Mouse (Mus musculus) hindlimb bud, embryonic 11.5 days (tissue): ENCODE results near the gene Pigk.
"Not testable (repeated sequence)": the region's sequence is repeated elsewhere in the genome, so short reads cannot be mapped to it uniquely, and the experiment has no call there.

Experiments
- DNase-seq: peaks from one replicate; pipeline ENCODE4 v3.0.0-alpha.2; 2012; ENCODE audit warnings: low read depth, low spot score; ENCODE audit errors: extremely low spot score

Gene Pigk

DNA sequence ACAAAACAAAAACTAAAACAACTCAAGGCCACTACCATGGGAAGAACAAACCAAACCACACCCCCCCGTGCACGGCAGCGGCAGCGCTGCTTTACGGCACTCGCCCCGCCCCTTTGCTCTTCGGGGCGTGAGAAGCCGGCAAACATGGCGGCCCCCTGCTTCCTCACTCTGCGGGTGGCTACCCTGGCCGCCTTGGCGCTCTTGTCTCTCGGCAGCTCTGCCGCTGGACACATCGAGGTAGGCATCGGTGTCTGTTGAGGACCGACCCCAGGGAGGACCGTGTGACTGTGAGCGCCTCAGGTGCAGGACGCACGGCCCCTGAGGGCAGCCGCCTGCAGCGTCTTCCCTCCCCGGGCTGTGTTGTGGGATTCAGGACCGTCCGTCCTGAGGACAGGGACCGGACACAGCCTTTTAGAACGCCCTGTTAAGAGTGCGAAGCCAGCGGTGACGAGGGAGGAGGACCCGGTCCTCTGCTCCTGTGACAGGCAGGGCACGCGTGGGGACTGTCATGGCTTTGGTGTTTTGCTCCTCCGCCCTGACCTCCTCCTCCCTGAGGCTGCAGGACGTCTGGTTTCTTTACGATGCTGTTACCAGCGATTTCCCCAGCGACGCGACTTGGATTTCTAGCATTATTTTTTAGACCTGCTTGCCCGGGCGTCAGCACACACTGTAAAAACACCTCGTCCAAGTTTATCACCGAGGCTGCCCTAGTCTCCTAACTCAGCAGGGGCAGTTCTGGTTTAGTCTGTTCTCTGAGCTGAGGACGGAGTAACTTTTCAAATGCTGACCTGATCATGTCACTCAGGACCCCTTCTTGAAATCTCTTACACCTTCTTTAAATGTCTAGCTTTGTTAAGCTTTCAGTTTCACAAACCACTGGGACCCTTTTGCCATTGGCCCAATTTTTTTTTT, at the start of gene Pigk:
Gene Pigk (plus strand): TSS at position 110 of the 912 bp plus-strand sequence.
- DNase-seq = no peak

DNA sequence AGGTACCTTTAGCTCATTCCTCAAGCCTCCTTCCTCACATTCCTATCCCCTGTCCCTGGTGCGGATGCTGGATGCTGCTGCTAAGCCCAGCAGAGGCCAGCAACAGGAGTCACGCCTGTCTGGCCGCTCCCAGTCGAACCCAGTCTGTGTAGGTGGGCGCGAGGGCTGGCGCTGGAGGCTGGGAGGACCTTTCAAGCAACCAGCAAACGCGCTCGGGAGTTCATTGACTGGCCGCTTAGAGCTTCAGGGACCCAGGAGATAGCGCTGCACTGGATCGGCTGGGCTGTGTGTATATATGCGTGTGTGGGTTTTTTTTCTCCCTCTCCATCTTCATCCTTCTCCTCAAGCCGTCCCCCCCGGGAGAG, 46.9 kb upstream of the Pigk start:
- DNase-seq = no peak

DNA sequence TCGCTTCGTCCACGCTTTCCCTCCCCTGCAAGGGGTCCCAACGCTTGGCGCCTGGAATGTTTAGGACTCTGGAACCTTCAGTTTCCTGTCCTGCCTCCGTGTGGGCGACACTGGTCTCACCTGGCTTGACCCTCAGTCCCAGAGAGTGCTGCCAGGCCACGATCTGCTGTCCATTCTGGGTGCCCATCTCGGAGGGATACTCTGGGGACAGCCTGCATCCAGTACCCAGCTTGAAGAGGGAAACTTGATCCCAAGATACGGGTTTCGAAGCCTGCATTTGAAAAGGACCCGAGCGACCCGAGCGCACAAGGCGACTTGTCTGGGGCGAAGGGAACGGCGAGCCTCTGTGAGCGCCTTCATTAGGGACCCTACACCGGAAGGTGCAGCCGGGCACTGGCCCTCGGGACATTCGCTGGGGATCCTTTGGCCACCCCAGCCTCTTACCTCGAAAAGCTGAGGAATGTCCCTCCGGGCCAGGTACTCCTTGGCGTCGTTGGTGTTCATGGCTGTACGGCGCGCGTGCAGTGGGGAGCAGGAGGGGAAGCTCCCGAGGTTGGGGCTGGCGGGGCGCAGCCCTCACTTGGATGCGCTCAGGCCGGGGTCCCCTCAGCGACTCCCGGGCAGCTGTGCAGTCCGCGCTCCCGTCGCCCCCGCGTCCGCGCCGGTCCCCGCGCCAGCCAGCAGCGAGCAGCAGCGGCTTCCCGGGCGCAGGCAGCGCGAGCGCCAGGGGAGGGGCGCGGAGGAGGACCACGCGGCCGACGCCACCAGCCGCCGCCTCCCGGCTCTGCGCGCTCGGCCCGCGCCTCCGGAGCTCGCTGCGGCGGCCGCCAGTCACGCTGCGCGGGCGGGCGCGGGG, 46.3 kb upstream of the Pigk start:
- DNase-seq = no peak

DNA sequence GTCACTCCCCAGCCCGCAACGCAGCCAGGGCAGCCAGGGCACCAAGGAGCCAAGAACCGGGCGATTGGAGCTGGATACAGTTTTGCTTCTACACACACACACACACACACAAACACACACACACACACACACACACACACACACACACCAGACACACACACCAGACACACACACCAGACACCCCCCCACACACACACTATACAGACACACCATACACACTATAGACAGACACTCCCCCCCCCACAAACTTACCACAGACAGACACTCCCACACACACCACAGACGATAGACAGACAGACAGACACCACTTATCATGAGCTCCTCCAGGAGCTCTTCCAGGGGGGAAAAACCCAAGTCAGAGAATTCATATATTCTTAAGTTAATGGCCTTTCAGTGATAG, 45.7 kb upstream of the Pigk start, which contains the start of gene Ak5:
Gene Ak5 (minus strand): TSS at position 122 of the 400 bp plus-strand sequence.
- no peak for DNase-seq

DNA sequence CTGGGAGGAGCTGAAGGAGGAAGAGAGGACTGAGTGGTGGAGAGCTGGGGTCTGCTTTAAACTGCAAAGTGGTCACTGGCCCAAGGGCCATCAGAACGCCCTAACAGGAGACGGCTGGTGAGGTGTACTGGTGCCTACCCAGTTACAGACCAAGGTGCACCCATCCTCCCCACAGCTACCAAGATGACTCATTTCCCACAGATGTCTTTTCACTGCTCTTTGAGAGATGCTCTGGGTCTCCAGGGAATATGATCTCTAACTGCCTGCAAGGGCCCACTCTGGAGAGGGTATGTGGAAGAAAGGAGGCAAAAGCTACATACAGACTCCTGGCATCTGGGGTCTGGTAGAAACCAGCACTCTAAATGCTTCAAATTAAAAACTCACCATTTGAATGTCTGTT, 45.1 kb upstream of the Pigk start:
- DNase-seq = no peak

DNA sequence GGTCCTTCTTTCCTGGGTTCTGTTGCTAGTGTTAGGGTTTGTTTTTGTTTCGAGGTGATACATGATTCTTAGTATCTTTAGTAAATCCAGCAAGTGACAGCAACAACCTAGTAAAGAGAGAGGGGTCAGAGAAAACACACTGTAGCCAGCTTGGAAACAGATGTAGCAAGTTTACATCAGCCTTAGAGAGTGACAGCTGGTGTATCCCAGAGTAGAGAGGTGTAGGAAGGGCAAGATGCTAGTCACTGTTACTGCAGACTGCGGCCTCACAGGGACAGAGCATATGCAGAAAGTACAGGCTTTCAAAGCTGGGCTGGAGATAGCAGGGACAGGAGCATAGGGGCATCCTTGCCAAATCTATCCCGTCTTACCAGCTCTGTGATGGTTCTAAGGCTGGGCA, 44.1 kb upstream of the Pigk start:
- no peak for DNase-seq

DNA sequence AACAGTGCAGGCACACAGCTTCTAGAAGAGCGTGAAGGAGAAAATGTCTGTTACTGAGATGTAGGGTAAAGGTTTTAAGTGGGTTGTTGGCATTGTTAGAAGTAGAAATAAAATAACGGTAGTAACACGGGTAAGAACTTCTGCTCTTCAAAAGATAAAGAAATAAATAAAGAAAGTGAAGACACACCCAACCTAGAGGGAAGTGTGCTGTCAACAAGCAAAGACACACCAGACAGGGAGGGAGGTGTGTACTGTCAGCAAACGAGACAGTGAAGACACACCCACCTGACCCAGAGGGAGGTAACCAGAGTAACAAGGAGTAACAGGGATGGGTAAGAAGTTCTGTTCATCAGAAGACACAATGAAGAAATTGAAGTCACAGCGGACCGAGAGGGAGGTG, 39.2 kb upstream of the Pigk start:
- no peak for DNase-seq

DNA sequence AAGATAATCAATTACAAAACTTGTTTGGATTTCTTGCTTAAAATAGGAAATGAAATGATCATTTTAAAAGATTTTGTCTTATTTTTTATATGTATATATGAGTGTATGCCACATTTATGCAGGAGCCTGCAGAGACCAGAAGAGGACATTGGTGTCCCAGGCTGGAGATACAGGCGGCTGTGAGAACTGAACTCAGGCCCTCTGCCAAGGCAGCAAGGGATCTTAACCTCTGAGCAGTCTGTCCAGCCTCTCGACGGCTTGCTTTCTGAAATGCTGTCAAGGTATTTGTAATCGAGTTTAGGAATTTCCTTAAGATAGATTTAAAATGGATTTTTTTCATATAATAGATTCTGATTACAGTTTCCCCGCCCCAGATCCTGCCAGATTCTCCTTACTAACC, 25.4 kb upstream of the Pigk start:
- DNase-seq = no peak

DNA sequence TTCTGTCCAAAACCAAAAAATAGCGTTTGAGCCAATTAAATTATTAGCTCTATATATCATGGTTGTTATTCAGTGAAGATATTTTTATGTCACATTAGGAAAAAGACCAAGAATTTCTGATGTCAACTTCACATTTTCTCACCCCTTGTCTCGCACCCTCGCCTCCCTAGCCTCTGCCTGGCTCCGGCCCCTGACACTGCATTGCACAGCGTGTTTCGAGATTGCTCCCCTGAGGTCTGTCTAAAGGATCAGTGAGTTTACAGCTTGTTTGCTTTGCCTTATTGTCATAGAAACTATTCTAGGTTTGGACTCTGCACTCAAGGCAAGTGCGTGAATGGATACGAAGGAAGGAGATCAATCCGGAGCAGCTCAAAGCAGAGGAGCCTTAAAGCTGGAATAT, 24.8 kb upstream of the Pigk start:
- DNase-seq = no peak

DNA sequence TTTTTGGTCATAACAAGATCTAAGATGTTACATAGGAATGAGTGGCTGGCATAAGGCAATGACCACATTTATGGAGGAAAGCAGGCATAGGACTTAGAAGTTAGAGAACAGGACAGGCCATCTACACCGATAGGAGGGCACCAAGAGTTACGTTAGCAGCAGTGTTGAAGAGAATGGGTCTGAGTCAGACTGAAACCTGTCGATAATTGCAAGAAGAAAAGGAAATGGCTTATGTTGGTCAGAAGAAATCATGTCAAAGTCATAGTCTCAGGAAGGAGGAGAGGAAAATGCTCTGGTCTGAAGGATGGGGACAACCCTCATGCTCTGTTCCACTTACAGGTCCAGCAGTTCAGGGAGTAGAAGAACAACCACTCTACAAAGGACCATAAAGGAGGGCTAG, 18.9 kb upstream of the Pigk start:
- DNase-seq = no peak

DNA sequence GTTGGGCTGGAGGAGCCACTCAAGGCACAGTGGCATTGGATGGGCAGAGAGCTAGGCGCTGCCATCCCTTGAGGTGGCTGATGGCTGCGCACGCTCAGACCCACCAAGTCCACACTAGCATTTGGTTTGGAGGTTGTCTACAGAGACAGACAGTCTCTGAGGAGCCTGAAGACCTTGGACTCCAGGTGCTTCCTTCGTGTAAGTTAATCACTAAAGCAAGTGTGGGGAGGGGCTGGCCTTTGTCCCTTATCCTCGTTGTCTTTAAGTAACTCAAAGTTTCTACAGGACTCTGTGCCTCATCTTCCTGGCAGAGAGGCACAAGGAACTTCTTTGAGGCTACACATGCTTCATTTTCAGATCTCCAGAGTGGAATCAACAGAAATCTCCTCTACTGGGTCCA, 15.9 kb upstream of the Pigk start:
- DNase-seq = no peak

DNA sequence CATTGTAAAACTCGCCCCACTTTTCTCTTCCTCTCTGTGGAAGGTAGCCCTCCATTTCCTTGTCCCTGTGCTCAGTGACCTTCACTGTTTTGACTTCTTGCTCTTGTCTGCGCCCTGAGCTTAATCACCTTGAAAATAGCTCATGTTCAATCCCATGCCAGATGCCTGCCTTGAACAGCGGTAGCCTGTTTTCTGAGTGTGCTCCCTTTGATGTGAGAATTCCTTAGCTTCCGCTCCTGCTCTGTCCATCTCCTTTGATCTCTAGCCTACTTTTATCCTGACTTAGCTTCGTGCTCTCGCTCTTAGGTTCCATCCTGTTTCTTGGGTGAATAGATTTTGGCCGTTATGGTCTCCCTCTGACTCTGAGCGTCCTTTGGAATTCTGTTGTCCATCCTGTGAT, 14.6 kb upstream of the Pigk start:
- DNase-seq = no peak

DNA sequence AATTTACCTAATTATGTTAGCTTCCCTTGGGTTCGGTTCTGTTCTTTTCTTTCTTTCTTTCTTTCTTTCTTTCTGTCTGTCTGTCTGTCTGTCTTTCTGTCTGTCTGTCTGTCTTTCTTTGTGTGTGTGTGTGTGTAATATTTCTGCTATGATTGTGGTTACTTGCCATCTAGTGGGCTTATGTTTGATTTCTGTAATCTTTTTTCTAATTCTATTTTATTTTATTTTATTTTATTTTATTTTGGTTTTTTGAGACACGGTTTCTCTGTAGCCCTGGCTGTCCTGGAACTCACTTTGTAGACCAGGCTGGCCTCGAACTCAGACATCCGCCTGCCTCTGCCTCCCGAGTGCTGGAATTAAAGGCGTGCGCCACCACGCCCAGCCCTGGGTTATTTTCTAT, 12.4 kb upstream of the Pigk start:
- DNase-seq = not testable (repeated sequence)

DNA sequence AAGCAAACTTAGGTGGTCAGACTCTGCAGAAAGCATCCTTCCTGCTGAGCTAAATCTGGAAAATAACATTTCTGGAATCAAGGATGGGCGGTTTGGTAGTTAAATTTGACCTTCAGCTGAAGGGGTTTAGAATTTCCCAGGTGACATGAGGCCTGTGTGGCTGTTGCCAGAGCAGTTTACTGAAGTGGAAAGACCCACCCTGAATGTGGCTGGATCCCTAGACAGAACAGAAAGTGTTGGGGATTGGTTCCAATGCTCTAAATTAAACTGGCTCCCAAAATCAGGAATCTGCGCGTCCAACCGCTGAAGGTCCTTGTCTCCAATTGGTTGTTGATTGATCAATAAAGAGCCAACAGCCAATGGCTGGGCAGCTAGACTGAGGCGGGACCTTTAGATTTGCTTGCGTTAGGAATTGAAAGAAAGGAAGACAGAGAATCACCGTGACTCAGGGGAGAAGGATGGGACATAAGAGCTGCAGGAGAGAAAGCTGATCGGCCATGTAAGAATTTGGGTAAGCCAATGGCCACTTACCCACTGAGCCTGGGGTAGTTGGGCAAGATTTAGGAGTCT, 11.5 kb upstream of the Pigk start:
- no peak for DNase-seq

DNA sequence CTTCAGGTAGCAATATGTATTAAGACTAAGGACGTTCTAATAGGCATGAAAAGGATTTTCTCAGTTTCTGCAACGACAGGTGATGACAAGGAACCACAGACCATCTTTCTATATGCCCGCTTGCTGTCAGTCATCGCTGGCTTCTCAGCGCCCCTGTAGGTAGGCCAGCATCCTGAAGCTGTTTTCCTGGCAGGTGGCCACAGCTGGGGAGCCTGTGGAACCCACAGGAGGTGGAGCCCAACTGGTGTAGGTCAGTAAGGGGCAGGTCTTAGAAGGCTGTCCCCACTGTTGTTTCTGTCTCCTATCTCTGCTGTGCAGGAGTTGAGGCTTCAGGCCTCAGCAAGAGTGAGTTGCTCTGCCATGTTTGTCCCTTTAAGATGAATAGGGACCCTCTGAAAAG, 8.1 kb upstream of the Pigk start:
- no peak for DNase-seq

DNA sequence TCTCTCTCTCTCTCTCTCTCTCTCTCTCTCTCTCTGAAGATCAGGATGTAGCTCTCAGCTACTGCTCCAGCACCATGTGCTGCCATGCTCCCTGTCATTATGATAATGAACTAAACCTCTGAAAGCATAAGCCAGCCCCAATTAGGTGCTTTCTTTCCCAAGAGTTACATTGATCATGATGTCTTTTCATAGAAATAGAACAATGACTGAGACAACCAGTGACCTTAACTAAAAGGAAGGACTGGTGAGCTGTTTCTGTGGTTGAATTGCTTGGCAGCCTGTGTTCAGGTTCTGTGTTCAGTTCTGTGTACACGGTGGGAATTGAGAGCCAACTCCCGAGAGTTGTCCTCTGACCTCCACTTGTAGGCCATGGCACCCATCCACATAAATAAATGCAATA, 7.0 kb upstream of the Pigk start:
- DNase-seq = no peak

DNA sequence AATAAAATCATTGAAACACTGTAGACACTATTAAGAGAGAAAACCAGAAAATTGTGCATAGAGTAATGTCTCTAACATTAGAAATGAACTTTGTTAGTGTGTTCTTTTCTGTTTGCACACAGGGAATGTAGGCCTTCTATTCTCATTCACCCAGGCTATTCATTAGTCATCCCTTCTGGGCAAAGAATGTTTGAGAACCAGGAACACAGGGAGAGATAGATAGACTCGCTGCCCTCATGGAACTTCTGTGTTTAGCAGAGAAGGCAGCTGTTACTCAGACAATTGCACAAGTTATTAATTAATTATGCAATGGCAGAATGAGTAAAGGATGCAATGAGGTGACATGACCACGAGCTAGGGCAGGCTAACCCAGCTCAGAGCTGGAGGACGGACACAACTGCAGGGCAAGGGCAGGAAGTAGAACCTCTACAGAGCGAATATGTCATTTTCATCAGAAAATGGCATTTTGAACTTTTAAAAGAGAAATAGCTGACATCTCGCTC, 6.5 kb upstream of the Pigk start:
- DNase-seq = no peak

DNA sequence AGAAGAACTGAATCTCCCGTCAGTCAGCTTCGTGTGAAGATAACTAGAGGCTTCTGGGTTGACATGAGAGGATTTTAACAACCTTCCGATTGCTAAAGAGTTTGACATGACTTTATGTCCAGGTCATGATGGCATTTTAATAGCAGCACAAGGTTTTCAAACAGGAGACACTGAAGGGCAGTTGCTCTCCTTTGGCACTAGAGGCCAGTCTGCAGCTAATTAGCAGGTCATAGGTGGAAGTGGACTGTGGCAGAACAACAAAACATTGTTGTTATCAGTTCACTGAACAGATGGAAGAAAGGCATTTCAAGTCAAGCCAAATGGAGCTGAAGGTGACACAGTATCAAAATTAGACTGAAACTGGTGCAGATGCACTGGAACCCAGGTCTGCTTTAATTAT, 4.0 kb upstream of the Pigk start:
- no peak for DNase-seq

DNA sequence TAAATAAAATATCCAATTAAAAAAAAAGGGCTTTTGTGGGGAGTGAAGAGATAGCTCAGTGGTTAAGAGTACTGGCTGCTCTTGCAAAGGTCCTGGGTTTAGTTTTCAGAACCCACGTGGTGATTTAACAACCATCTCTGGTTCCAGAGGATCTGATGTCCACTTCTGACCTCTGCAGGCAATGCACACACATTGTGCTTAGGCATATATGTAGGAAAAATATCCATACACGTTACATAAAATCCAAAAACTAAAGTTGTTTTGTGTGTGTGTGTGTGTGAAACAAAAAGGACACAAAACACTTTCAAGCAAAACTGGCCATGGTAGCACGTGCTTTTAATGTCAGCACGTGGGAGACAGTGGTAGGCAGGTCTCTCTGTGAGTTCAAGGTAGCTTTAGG, 943 bp upstream of the Pigk start:
- DNase-seq = no peak

DNA sequence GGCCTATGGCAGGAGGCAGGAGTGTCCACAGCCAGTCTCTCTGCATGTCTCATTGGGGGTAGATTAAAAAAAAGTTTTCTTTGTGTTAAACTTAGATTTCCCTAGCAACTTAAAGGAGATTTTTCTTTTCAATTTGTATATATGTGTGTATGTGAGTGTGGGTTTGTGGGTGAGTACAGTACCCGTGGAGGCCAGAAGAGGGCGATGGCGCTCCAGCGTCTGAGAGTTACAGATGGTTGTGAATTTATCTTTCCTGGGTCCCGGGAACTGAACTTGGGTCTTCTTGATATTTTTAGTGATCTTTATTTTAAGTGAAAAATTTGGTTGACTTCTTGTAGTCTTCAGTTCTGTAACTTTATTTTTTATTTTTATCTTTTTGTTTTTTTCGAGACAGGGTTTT, 7.4 kb downstream of the Pigk start:
- DNase-seq = no peak

DNA sequence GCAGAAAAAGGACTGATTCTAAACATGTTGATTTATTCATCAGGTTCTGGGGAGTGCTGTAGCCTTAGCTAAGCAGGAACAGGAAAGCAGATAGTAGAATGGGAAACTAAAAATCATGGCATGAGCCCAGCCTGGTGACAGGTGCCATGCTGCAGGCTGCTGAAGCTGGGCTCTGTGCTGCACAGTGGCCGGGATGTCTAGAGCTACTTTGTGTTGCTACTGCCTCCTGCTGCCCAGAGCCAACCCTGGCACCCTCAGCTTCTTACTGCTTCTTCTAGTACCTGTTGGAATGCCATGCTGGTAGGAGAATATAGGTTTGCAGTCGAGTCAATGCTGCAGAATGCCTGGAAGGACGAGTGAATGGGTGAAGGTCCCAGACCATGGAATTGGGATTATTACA, 8.9 kb downstream of the Pigk start:
- no peak for DNase-seq

DNA sequence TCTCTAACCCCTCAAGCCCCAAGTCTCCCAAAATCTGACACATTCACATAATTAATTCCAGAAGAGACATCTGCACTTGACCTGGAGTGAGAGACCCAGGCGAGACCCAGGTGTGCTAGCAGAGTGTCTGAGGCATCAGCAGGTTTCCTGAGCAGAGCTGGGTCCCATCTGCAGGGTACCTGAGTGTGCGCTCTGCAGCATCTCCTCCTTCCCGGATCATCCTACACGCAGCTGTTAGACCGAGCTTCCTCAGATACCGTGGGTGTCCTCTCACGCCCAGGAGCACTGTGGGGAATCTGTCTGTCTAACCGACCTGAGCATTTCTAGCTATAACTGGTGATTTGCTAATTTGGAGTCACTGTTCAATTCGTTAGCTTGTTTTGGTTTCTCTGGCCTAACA, 10.5 kb downstream of the Pigk start:
- DNase-seq = no peak
